Mouse (Mus musculus) MEL (cell line): ENCODE measurements around the gene Hist1h2ad. TPM values are rescaled to one million over a fixed set of nuclear protein-coding genes. Genes with fewer than 3 reads are reported as not detected.
"Not testable (repeated sequence)": the region's sequence is repeated elsewhere in the genome, so short reads cannot be mapped to it uniquely, and the experiment has no call there.

Experiments used
- DNase-seq: peaks from one replicate; pipeline ENCODE4 v3.0.0; 2011; ENCODE audit warnings: low read depth, low spot score
- H3K27ac ChIP-seq: 2 replicates; pipeline ENCODE4 v1.5.1; 2012; ENCODE audit warnings: low read depth, mild to moderate bottlenecking, control low read depth, low read length, moderate library complexity; ENCODE audit not compliant: control insufficient read depth
- H3K27me3 ChIP-seq, 2 experiments: fragments of 150-350 bp in 1 of 2; sonication (generic) in 1 of 2; 2 replicates each; pipeline ENCODE4 v1.6.1; 2012; ENCODE audit warnings: low read length in 2 of 2, mild to moderate bottlenecking in 2 of 2, improper control_type of control experiment in 1 of 2, moderate library complexity in 1 of 2; ENCODE audit not compliant: insufficient read depth in 2 of 2, control insufficient read depth in 1 of 2
- H3K36me3 ChIP-seq, 2 experiments: 2 replicates each; pipeline ENCODE4 v1.6.1; 2012 to 2014; ENCODE audit warnings: low read length in 2 of 2, improper control_type of control experiment in 1 of 2, inconsistent platforms in 1 of 2, mild to moderate bottlenecking in 1 of 2; ENCODE audit not compliant: insufficient read depth in 2 of 2, control insufficient read depth in 1 of 2
- H3K4me1 ChIP-seq, 2 experiments: fragments of 150-350 bp in 1 of 2; sonication (generic) in 1 of 2; 2 replicates each; pipeline ENCODE4 v1.6.1; 2012; ENCODE audit warnings: low read length in 2 of 2, improper control_type of control experiment in 1 of 2, mild to moderate bottlenecking in 1 of 2; ENCODE audit not compliant: insufficient read depth in 2 of 2, control insufficient read depth in 1 of 2
- H3K4me3 ChIP-seq, 2 experiments: fragments of 150-350 bp in 1 of 2; sonication (generic) in 1 of 2; 2 replicates each; pipeline ENCODE4 v1.5.1; 2012; ENCODE audit warnings: low read depth in 2 of 2, low read length in 2 of 2, mild to moderate bottlenecking in 2 of 2, moderate library complexity in 2 of 2, control low read depth in 1 of 2, improper control_type of control experiment in 1 of 2; ENCODE audit not compliant: control insufficient read depth in 1 of 2, insufficient read depth in 1 of 2
- H3K79me2 ChIP-seq: 2 replicates; pipeline ENCODE4 v1.6.1; 2012; ENCODE audit warnings: mild to moderate bottlenecking, low read length, moderate library complexity; ENCODE audit not compliant: control insufficient read depth, poor library complexity, insufficient read depth
- H3K9ac ChIP-seq: 2 replicates; pipeline ENCODE4 v1.6.1; 2012; ENCODE audit warnings: low read depth, mild to moderate bottlenecking, control low read depth, low read length, moderate library complexity; ENCODE audit not compliant: control insufficient read depth, poor library complexity, severe bottlenecking
- H3K9me3 ChIP-seq: fragments of 150-350 bp; sonication (generic); replicated peaks from 2 replicates; pipeline ENCODE4 v1.6.1; 2012; ENCODE audit warnings: mild to moderate bottlenecking, low read length, improper control_type of control experiment, moderate library complexity; ENCODE audit not compliant: insufficient read depth
- EP300 ChIP-seq, 2 experiments: IDR thresholded peaks; 2 replicates each; pipeline ENCODE4 v1.6.1; 2011; ENCODE audit warnings: improper control_type of control experiment in 2 of 2, low read length in 2 of 2, low read depth in 1 of 2, mild to moderate bottlenecking in 1 of 2
- GABPA ChIP-seq: IDR thresholded peaks from 2 replicates; pipeline ENCODE4 v1.6.1; 2012; ENCODE audit warnings: low read depth, mild to moderate bottlenecking, inconsistent platforms, low read length, improper control_type of control experiment, moderate library complexity
- GATA1 ChIP-seq: IDR thresholded peaks from 2 replicates; pipeline ENCODE4 v1.6.1; 2011; ENCODE audit warnings: low read depth, low read length, improper control_type of control experiment
- KAT2A ChIP-seq: conservative IDR thresholded peaks from 2 replicates; pipeline ENCODE4 v1.6.1; 2012; ENCODE audit warnings: low read depth, low read length, improper control_type of control experiment, inconsistent platforms
- MAX ChIP-seq: IDR thresholded peaks from 2 replicates; pipeline ENCODE4 v1.6.1; 2011; ENCODE audit warnings: low read length, improper control_type of control experiment
- POLR2A ChIP-seq, 2 experiments: IDR thresholded peaks; 2 replicates each; pipeline ENCODE4 v1.6.1; 2011 to 2012; ENCODE audit warnings: low read length in 2 of 2, mild to moderate bottlenecking in 2 of 2, control low read depth in 1 of 2, improper control_type of control experiment in 1 of 2, low read depth in 1 of 2, moderate library complexity in 1 of 2; ENCODE audit not compliant: control insufficient read depth in 1 of 2, insufficient read depth in 1 of 2, poor library complexity in 1 of 2
- POLR2AphosphoS2 ChIP-seq: IDR thresholded peaks from 2 replicates; pipeline ENCODE4 v1.6.1; 2011; ENCODE audit warnings: low read length, improper control_type of control experiment
- POLR2AphosphoS5 ChIP-seq: IDR thresholded peaks from 2 replicates; pipeline ENCODE4 v1.6.1; 2012; ENCODE audit warnings: low read depth, borderline replicate concordance, mild to moderate bottlenecking, inconsistent platforms, low read length, moderate library complexity, mixed read lengths
- TAL1 ChIP-seq: IDR thresholded peaks from 2 replicates; pipeline ENCODE4 v1.6.1; 2012; ENCODE audit warnings: mild to moderate bottlenecking, inconsistent platforms, low read length, moderate library complexity, mixed read lengths
- TBP ChIP-seq: IDR thresholded peaks from 2 replicates; pipeline ENCODE4 v1.8.0; 2011; ENCODE audit warnings: low read depth, low read length, improper control_type of control experiment
- UBTF ChIP-seq: IDR thresholded peaks from 2 replicates; pipeline ENCODE4 v1.6.1; 2012; ENCODE audit warnings: low read depth, mild to moderate bottlenecking, inconsistent platforms, low read length, improper control_type of control experiment, moderate library complexity, borderline replicate concordance; ENCODE audit not compliant: insufficient read depth
- polyA plus RNA-seq, 2 experiments: library from polyadenylated mRNA; stranded (reverse) in 1 of 2; unstranded in 1 of 2; fragments of >175 nt in 1 of 2; fragments of >200 nt in 1 of 2; gene quantifications; 2 replicates each; pipeline versions ENCODE4 v1.2.1 to v1.2.4; 2012; ENCODE audit warnings: low replicate concordance in 2 of 2, low read depth in 1 of 2; ENCODE audit not compliant: insufficient read length in 2 of 2, insufficient read depth in 1 of 2, missing spikeins in 1 of 2
- total RNA-seq: library from RNA; depleted of rRNA; stranded (reverse); fragments of 300-350 nt; gene quantifications from 2 replicates; pipeline ENCODE4 v1.2.3, GENCODE M21; 2012

Hist1h2ad gene
- total and polyA plus RNA-seq, 3 experiments: 0.14 to 924 TPM; not detected in 1

- DNase-seq: peak; percentile 60
- Histone ChIP-seq H3K4me3 (peak overlapping the region; percentile 35 to 47), H3K79me2 (peaks cover 3% of the 10 kb centered on the region; the same call in 1 of the 2 replicates), H3K9ac (peak overlapping the region; percentile 68), H3K27ac (peak overlapping the region; percentile 78), H3K9me3 (no peaks in the 10 kb centered on the region), H3K36me3 (peaks cover 0 to 33% of the 10 kb centered on the region in 2 experiments; a peak in 2 of 4 replicates), H3K27me3 (no peaks in the 10 kb centered on the region), H3K4me1 (peaks cover 0 to 7% of the 10 kb centered on the region in 2 experiments; a peak in 1 of 4 replicates)
- TF ChIP-seq KAT2A (no peak), GABPA (no peak), POLR2AphosphoS2 (no peak), EP300 (IDR thresholded peaks at IDR 0.05; ENCODE audit: low read depth in 1 of 2, low read length in 2 of 2) (no peak), MAX (no peak), TBP (no peak)
Observed at GRCm38 (mm10) chr13:23556906-23557305, 17.3 kb upstream of the Hist1h2ad start.

- H3K27me3 ChIP-seq: not testable (repeated sequence)
Observed at GRCm38 (mm10) chr13:23560699-23561098, 13.5 kb upstream of the Hist1h2ad start.

GRCm38 (mm10) chr13:23561531-23561882 is 12.7 kb upstream of the Hist1h2ad start:
- H3K4me1 ChIP-seq: not testable (repeated sequence)

More at GRCm38 (mm10) chr13:23560699-23561098, 13.5 kb upstream of the Hist1h2ad start:
- Histone ChIP-seq H3K27ac (peak overlapping the region; percentile 72), H3K4me3 (peak overlapping the region in 1 of 2 experiments; percentile 17; a peak in 1 of 4 replicates), H3K36me3 (peaks cover 0 to 24% of the 10 kb centered on the region in 2 experiments; a peak in 2 of 4 replicates), H3K9ac (peak overlapping the region; percentile 53)
- not testable (repeated sequence) for H3K9me3 ChIP-seq, H3K79me2 ChIP-seq, H3K4me1 ChIP-seq
- peak; percentile 59 for DNase-seq

GRCm38 (mm10) chr13:23561883-23562659 is 12.1 kb upstream of the Hist1h2ad start, which contains the start of gene Hist1h3e:
Gene Hist1h3e, minus strand, starts transcription at chr13:23562369.
- peak; percentile 58; the same call in 1 of the 2 replicates for TF ChIP-seq GATA1
- peak; percentile 97 to 99 for TF ChIP-seq POLR2A (IDR thresholded peaks at IDR 0.05; ENCODE audit: control insufficient read depth in 1 of 2, insufficient read depth in 1 of 2, low read depth in 1 of 2, low read length in 2 of 2, poor library complexity in 1 of 2)
- peak; percentile 99 for TF ChIP-seq TBP
- TF ChIP-seq TAL1: peak; percentile 33; the same call in 1 of the 2 replicates
- peak; percentile 98 for TF ChIP-seq POLR2AphosphoS5
- TF ChIP-seq UBTF: peak; percentile 98
- Histone ChIP-seq H3K36me3 (peaks cover 0 to 21% of the 10 kb centered on the region in 2 experiments; a peak in 2 of 4 replicates), H3K4me3 (peak within 1 kb of the TSS; percentile 29 to 39), H3K9ac (peak within 1 kb of the TSS; percentile 79), H3K27ac (peak within 1 kb of the TSS; percentile 100)
- H3K79me2 ChIP-seq, H3K4me1 ChIP-seq, H3K9me3 ChIP-seq, H3K27me3 ChIP-seq: not testable (repeated sequence)
- peak; percentile 98 for DNase-seq

More at GRCm38 (mm10) chr13:23561531-23561882, 12.7 kb upstream of the Hist1h2ad start:
- not testable (repeated sequence) for H3K9me3 ChIP-seq, DNase-seq, H3K4me3 ChIP-seq, H3K27me3 ChIP-seq, H3K79me2 ChIP-seq
- Histone ChIP-seq H3K27ac (peak overlapping the region; percentile 78), H3K9ac (peak overlapping the region; percentile 55), H3K36me3 (peaks cover 0 to 24% of the 10 kb centered on the region in 2 experiments; a peak in 2 of 4 replicates)
